12 mouse cellular contexts compared by ENCODE assay signal in genomic region chr10:21101948-21102347, GRCm38 (mm10). TPM values are rescaled to one million over a fixed set of nuclear protein-coding genes. Genes with fewer than 3 reads are reported as not detected.
DNase-seq lines count a peak whose midpoint lies in the region; ATAC-seq and TF ChIP-seq lines count a peak whose summit lies in the region.
"Had no signal": no experiment of that assay in that cellular context is flagged by ENCODE, and none has a peak within 500 bp of the region (broad histone marks: within the 10 kb centered on the region; RNA-seq: fewer than 3 reads in every experiment).

No protein-coding gene starts in this region.

- TF ChIP-seq CTCF in hindbrain, postnatal 0 days (IDR thresholded peaks at IDR 0.05; ENCODE audit: low read depth) = no peak
- no peak for TF ChIP-seq CTCF in small intestine, adult 2 months (IDR thresholded peaks at IDR 0.05; ENCODE audit: extremely low read depth, insufficient read length, insufficient replicate concordance, low read depth, low read length)

- TF ChIP-seq POLR2A in small intestine, adult 2 months (IDR thresholded peaks at IDR 0.05; ENCODE audit: low read depth, low read length) = no peak

- H3K4me2 ChIP-seq in midbrain, embryonic 11.5 days = no peak overlapping the region
- H3K4me2 ChIP-seq in midbrain, embryonic 15.5 days = no peak overlapping the region
- no peak overlapping the region for H3K4me2 ChIP-seq in hindbrain, postnatal 0 days (ENCODE audit: low read depth, low read length)
- H3K4me2 ChIP-seq: lung, embryonic 15.5 days had no signal

- intact Hi-C loops in heart, postnatal 25 days (cut with DNase I) = no loop called here

- H3K36me3 ChIP-seq in midbrain, embryonic 11.5 days (ENCODE audit: control insufficient read depth, insufficient read depth, low read length) = no peaks in the 10 kb centered on the region
- H3K36me3 ChIP-seq in midbrain, embryonic 15.5 days (replicated peaks) = no peaks in the 10 kb centered on the region
- H3K36me3 ChIP-seq in hindbrain, postnatal 0 days (ENCODE audit: insufficient read depth, low read length) = no peaks in the 10 kb centered on the region
- H3K36me3 ChIP-seq in small intestine, adult 2 months (ENCODE audit: control insufficient read depth, insufficient read depth, low read length) = no peaks in the 10 kb centered on the region
- H3K36me3 ChIP-seq: heart, embryonic 10.5 days; lung, embryonic 15.5 days had no signal

- H3K27ac ChIP-seq in midbrain, embryonic 11.5 days (ENCODE audit: low read depth, low read length) = peak overlapping the region; percentile 6; the same call in 1 of the 2 replicates
- no peak overlapping the region for H3K27ac ChIP-seq in midbrain, embryonic 15.5 days
- no peak overlapping the region for H3K27ac ChIP-seq in hindbrain, postnatal 0 days
- peak overlapping the region; percentile 82 for H3K27ac ChIP-seq in small intestine, adult 2 months (ENCODE audit: insufficient read depth, low read depth, low read length)
- H3K27ac ChIP-seq: heart, embryonic 10.5 days; lung, embryonic 15.5 days had no signal

- no peak for DNase-seq in midbrain, embryonic 11.5 days (ENCODE audit: low spot score, missing footprints)
- DNase-seq in embryo, embryonic 10 days (ENCODE audit: low spot score) = peak; percentile 48
- no peak for DNase-seq in hindbrain, postnatal 0 days (ENCODE audit: low spot score)
- no peak for DNase-seq in heart, postnatal 25 days (ENCODE audit: low spot score)
- no peak for DNase-seq in layer of hippocampus, postnatal 14 days (ENCODE audit: low spot score in 2 of 2)
- DNase-seq: cerebellum, adult 2 months; kidney, postnatal 10 days; layer of hippocampus, postnatal 36 days had no signal

- H3K4me3 ChIP-seq in midbrain, embryonic 11.5 days (ENCODE audit: low read depth, low read length) = no peak overlapping the region
- no peak overlapping the region for H3K4me3 ChIP-seq in midbrain, embryonic 15.5 days
- H3K4me3 ChIP-seq in hindbrain, postnatal 0 days (ENCODE audit: low read length) = no peak overlapping the region
- H3K4me3 ChIP-seq in small intestine, adult 2 months (ENCODE audit: low read depth, low read length) = no peak overlapping the region
- H3K4me3 ChIP-seq: heart, embryonic 10.5 days; lung, embryonic 15.5 days had no signal

- H3K9me3 ChIP-seq in midbrain, embryonic 11.5 days (ENCODE audit: control insufficient read depth, low read length) = no peaks in the 10 kb centered on the region
- no peaks in the 10 kb centered on the region for H3K9me3 ChIP-seq in midbrain, embryonic 15.5 days
- H3K9me3 ChIP-seq in hindbrain, postnatal 0 days (ENCODE audit: low read length) = no peaks in the 10 kb centered on the region
- H3K9me3 ChIP-seq: heart, embryonic 10.5 days; lung, embryonic 15.5 days had no signal

- 6% methylated on average over 4 of the region's 4 CpGs for WGBS in midbrain, embryonic 11.5 days
- 13% methylated on average over 4 of the region's 4 CpGs for WGBS in midbrain, embryonic 15.5 days
- WGBS in hindbrain, postnatal 0 days = 37% methylated on average over 4 of the region's 4 CpGs
- WGBS in small intestine, adult 2 months = 28% methylated on average over 4 of the region's 4 CpGs

- no peaks in the 10 kb centered on the region for H3K27me3 ChIP-seq in midbrain, embryonic 11.5 days (ENCODE audit: control insufficient read depth, insufficient read depth, low read length)
- H3K27me3 ChIP-seq in midbrain, embryonic 15.5 days (replicated peaks) = no peaks in the 10 kb centered on the region
- no peaks in the 10 kb centered on the region for H3K27me3 ChIP-seq in hindbrain, postnatal 0 days (ENCODE audit: insufficient read depth, low read length)
- H3K27me3 ChIP-seq in small intestine, adult 2 months (ENCODE audit: control insufficient read depth, insufficient read depth, low read length) = no peaks in the 10 kb centered on the region
- H3K27me3 ChIP-seq: lung, embryonic 15.5 days had no signal

- H3K4me1 ChIP-seq in midbrain, embryonic 11.5 days (ENCODE audit: control insufficient read depth, insufficient read depth, low read length) = peaks cover 11% of the 10 kb centered on the region
- 0 out of 2 replicates have a peak, but pooled peaks cover 9% of the 10 kb centered on the region for H3K4me1 ChIP-seq in midbrain, embryonic 15.5 days
- H3K4me1 ChIP-seq in hindbrain, postnatal 0 days (ENCODE audit: insufficient read depth, low read length) = no peaks in the 10 kb centered on the region
- peaks cover 22% of the 10 kb centered on the region for H3K4me1 ChIP-seq in small intestine, adult 2 months (ENCODE audit: control insufficient read depth, insufficient read depth, insufficient read length, low read length)

- ATAC-seq in midbrain, embryonic 11.5 days (ENCODE audit: low FRiP score) = peak; percentile 81
- ATAC-seq in midbrain, embryonic 15.5 days (replicated peaks) = no peak
- ATAC-seq in hindbrain, postnatal 0 days = peak; percentile 54; the same call in 1 of the 2 replicates

- no peak overlapping the region for H3K9ac ChIP-seq in midbrain, embryonic 11.5 days (ENCODE audit: low read length)
- H3K9ac ChIP-seq in midbrain, embryonic 15.5 days = no peak overlapping the region
- H3K9ac ChIP-seq in hindbrain, postnatal 0 days (replicated peaks; ENCODE audit: low read length) = no peak overlapping the region
- H3K9ac ChIP-seq: lung, embryonic 15.5 days had no signal

RNA-seq across cellular contexts. Expression of gene Myb, which starts 58.8 kb away (rescaled TPM):
- polyA plus RNA-seq in midbrain, embryonic 11.5 days (2014; fragmentation: Nextera tagmentation; extraction: Ambion mirVana) = 8.5 and 9.1 TPM in 2 replicates
- polyA plus RNA-seq in midbrain, embryonic 15.5 days (2015; fragmentation: Nextera tagmentation; extraction: Ambion mirVana) = 3.0 and 3.1 TPM in 2 replicates
- total RNA-seq in hindbrain, postnatal 0 days (2014; rRNA removed) = 3.3 and 4.0 TPM in 2 replicates
- polyA plus RNA-seq in hindbrain, postnatal 0 days (2015; fragmentation: Nextera tagmentation; extraction: Ambion mirVana) = 2.0 and 2.2 TPM in 2 replicates
- 4.8 and 8.4 TPM in 2 replicates for polyA plus RNA-seq in small intestine, adult 2 months (2012; rRNA removed)
- under 1 TPM in 1 of 2 experiments, not detected in 1; 0.23 TPM for total RNA-seq in heart, postnatal 25 days (2021)
- 1 to 10 TPM; 1.2 to 1.3 TPM for total RNA-seq in layer of hippocampus, postnatal 14 days (2021)

Comparison
In these comparisons a context has a peak if more than half of its experiments do, and no peak if none do; other contexts are left out.
1. H3K27ac ChIP-seq: peak in midbrain, embryonic 11.5 days (single experiment) and small intestine, adult 2 months (single experiment); none in midbrain, embryonic 15.5 days (single experiment) and hindbrain, postnatal 0 days (single experiment).